Mouse (Mus musculus): ENCODE data around the gene Tex19.1. TPM values are rescaled to one million over a fixed set of nuclear protein-coding genes. Genes with fewer than 3 reads are reported as not detected.

The Tex19.1 gene
- polyA plus RNA-seq, 1 experiment from 2014 or later, result not detected

GRCm38 (mm10) chr11:121121151-121121550 is 24.8 kb upstream of the Tex19.1 start:
- Histone ChIP-seq H3K4me2 (no peak overlapping the region), H3K4me1 (0 out of 2 replicates have a peak, but pooled peaks cover 3% of the 10 kb centered on the region), H3K27ac (no peak overlapping the region), H3K27me3 (no peaks in the 10 kb centered on the region), H3K9ac (no peak overlapping the region), H3K4me3 (no peak overlapping the region), H3K9me3 (replicated peaks) (no peaks in the 10 kb centered on the region), H3K36me3 (ENCODE audit: poor library complexity, severe bottlenecking) (no peaks in the 10 kb centered on the region)
- WGBS, result 94% methylated on average over 3 of the region's 3 CpGs
- no peak for ATAC-seq

DNA sequence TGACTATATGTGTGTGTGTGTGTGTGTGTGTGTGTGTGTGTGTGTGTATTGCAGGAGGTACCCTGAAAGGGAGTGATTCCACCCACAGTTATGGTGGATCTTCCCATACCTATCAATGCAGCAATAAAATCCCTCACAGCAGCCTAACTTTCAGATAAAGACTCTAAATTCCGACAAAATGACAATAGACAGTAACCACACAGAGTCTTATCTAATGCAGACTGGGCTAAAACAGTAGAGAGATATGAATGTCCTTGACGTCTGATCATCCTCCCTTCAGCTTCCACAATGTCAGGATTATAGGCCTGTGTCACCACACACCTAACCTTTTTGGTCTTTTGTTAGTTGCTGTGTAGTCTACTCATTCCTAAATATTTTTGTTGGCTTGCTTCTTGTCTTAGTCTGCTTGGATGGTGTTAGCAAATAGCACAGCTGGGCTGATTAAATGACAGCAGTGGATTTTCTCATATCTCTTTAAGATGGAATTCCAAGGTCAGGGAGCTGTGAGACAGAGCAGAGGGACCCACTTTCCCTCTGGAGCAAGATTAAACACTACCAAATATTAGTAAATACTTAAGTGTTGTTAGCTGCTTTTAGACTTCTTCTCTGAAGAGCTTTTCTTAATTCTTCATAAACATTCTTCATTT is 23.8 kb upstream of the Tex19.1 start:
- Histone ChIP-seq H3K4me2 (no peak overlapping the region), H3K9me3 (replicated peaks) (no peaks in the 10 kb centered on the region), H3K4me1 (0 out of 2 replicates have a peak, but pooled peaks cover 3% of the 10 kb centered on the region), H3K9ac (no peak overlapping the region), H3K36me3 (ENCODE audit: poor library complexity, severe bottlenecking) (no peaks in the 10 kb centered on the region), H3K27ac (no peak overlapping the region), H3K27me3 (no peaks in the 10 kb centered on the region), H3K4me3 (no peak overlapping the region)
- 87% methylated on average over 2 of the region's 2 CpGs for WGBS
- no peak for ATAC-seq

GRCm38 (mm10) chr11:121123438-121123837 is 22.5 kb upstream of the Tex19.1 start:
- no peaks in the 10 kb centered on the region for H3K27me3 ChIP-seq
- no peak overlapping the region for H3K4me2 ChIP-seq
- H3K36me3 ChIP-seq (ENCODE audit: poor library complexity, severe bottlenecking), result no peaks in the 10 kb centered on the region
- no peak overlapping the region for H3K9ac ChIP-seq
- H3K27ac ChIP-seq, result no peak overlapping the region
- ATAC-seq, result no peak
- H3K4me1 ChIP-seq, result 0 out of 2 replicates have a peak, but pooled peaks cover 3% of the 10 kb centered on the region
- H3K4me3 ChIP-seq, result no peak overlapping the region
- WGBS, result 88% methylated on average over 4 of the region's 4 CpGs
- no peaks in the 10 kb centered on the region for H3K9me3 ChIP-seq (replicated peaks)

DNA sequence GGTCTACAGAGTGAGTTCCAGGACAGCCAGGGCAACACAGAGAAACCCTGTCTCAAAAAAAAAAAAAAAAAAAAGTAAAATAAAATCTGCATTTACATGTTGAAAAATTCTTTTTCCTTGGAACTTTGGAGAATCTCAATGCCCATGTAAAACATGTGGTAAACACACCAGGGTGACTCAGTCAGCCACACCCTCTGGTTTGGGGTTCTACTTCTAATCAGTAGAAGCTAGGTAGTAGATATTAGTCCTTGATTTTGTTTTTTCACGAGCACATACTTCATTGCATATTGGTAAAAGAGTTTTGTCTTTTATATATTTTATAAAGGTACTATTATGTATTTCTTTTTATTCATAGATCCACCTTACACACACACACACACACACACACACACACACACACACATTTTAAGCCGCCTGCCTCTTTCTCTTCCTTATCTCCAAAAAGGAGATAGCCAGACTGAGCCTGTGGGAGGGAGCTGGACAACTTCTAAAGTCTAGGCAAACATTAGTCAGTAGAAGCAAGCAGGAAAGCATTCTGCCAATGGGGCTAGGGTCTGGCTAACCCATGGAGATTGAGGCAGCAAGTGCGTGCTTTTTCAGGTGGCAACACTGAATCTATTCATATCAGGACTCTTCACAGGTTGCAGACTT is 20.3 kb upstream of the Tex19.1 start:
- WGBS, result 88% methylated on average over 3 of the region's 3 CpGs

DNA sequence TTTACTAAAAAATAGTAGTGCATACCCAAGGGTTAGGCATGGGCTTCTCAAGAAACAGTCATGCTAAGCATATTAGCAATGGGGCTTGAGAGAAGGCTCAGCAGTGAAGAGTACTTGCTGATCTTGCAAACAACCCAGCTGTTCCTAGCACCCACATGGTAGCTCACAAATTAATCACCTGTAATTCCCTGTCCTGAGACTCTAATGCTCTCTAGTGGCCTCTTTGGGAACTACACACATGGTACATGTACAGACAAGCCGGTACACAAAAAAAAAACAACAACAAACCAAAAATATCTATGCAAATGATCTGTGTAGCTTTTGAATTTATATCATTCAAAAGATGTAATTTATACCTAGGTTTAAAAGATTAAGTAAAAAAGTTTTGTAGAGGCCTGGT is 19.5 kb upstream of the Tex19.1 start:
- Histone ChIP-seq H3K9ac (no peak overlapping the region), H3K9me3 (replicated peaks) (no peaks in the 10 kb centered on the region), H3K4me3 (no peak overlapping the region), H3K27me3 (no peaks in the 10 kb centered on the region), H3K36me3 (ENCODE audit: poor library complexity, severe bottlenecking) (no peaks in the 10 kb centered on the region), H3K4me1 (no peaks in the 10 kb centered on the region), H3K4me2 (no peak overlapping the region), H3K27ac (no peak overlapping the region)
- no peak for ATAC-seq
- 82% methylated on average over 1 of the region's 1 CpGs for WGBS

More for the DNA sequence above, 20.3 kb upstream of the Tex19.1 start:
- H3K4me2 ChIP-seq, result no peak overlapping the region
- H3K4me1 ChIP-seq, result no peaks in the 10 kb centered on the region
- no peaks in the 10 kb centered on the region for H3K27me3 ChIP-seq
- no peak overlapping the region for H3K4me3 ChIP-seq
- no peaks in the 10 kb centered on the region for H3K9me3 ChIP-seq (replicated peaks)
- H3K27ac ChIP-seq, result no peak overlapping the region
- no peak for ATAC-seq
- H3K36me3 ChIP-seq (ENCODE audit: poor library complexity, severe bottlenecking), result no peaks in the 10 kb centered on the region
- no peak overlapping the region for H3K9ac ChIP-seq

DNA sequence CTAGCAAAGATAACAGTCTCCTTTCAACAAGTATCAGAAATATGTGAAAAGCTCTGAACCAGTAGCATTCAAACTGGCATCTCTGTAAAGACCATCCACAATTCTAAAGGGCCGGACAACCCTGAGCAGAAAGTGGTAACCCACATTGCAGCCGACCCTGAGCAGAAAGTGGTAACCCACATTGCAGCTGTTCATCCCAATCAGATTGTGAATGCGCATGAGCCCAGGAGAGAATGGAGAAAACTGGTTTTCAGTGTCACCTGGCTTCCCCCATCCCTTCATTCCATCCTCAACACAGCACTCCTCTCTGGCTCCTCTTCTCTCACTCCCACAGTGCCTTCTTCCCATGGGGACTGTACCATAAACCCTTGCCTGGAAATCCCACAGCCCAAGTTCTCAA is 18.5 kb upstream of the Tex19.1 start:
- Histone ChIP-seq H3K27ac (no peak overlapping the region), H3K9me3 (replicated peaks) (no peaks in the 10 kb centered on the region), H3K9ac (no peak overlapping the region), H3K4me1 (no peaks in the 10 kb centered on the region), H3K4me3 (no peak overlapping the region), H3K36me3 (ENCODE audit: poor library complexity, severe bottlenecking) (no peaks in the 10 kb centered on the region), H3K4me2 (no peak overlapping the region), H3K27me3 (no peaks in the 10 kb centered on the region)
- ATAC-seq, result no peak
- 91% methylated on average over 3 of the region's 3 CpGs for WGBS

- Histone ChIP-seq H3K27me3 (no peaks in the 10 kb centered on the region), H3K4me1 (no peaks in the 10 kb centered on the region), H3K9ac (no peak overlapping the region), H3K4me2 (no peak overlapping the region), H3K36me3 (ENCODE audit: poor library complexity, severe bottlenecking) (no peaks in the 10 kb centered on the region), H3K27ac (no peak overlapping the region), H3K9me3 (replicated peaks) (no peaks in the 10 kb centered on the region), H3K4me3 (no peak overlapping the region)
- no peak for ATAC-seq
- 81% methylated on average over 1 of the region's 1 CpGs for WGBS
These were observed 16.3 kb upstream of the Tex19.1 start for GRCm38 (mm10) chr11:121129616-121130015.

GRCm38 (mm10) chr11:121134600-121134999 is 11.3 kb upstream of the Tex19.1 start:
- Histone ChIP-seq H3K27me3 (no peaks in the 10 kb centered on the region), H3K9me3 (replicated peaks) (no peaks in the 10 kb centered on the region), H3K36me3 (ENCODE audit: poor library complexity, severe bottlenecking) (no peaks in the 10 kb centered on the region), H3K27ac (no peak overlapping the region), H3K4me1 (no peaks in the 10 kb centered on the region), H3K4me2 (no peak overlapping the region), H3K4me3 (no peak overlapping the region), H3K9ac (no peak overlapping the region)
- WGBS, result 66% methylated on average over 1 of the region's 1 CpGs
- no peak for ATAC-seq

DNA sequence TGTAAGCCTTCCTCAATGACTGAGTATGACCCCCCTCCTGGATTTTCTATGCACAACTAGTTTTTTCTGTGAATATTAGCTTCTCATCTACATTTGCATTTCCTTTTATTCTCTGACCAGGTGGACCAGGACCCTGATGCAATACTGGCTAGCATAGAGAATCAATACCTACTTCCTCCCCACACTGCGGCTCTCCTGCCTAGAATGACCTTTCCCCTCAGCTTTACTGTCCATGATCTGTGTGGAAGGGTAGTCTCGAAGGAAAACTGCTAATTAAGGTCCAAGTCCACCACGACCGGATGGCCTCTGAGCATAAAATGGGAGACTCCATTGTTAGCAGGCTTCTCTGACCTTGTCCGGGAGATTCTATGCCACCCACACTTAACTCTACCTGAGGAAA is 8.3 kb upstream of the Tex19.1 start:
- no peak overlapping the region for H3K4me3 ChIP-seq
- no peaks in the 10 kb centered on the region for H3K4me1 ChIP-seq
- H3K27ac ChIP-seq, result no peak overlapping the region
- no peak overlapping the region for H3K9ac ChIP-seq
- H3K9me3 ChIP-seq (replicated peaks), result no peaks in the 10 kb centered on the region
- H3K27me3 ChIP-seq, result no peaks in the 10 kb centered on the region
- H3K36me3 ChIP-seq (ENCODE audit: poor library complexity, severe bottlenecking), result no peaks in the 10 kb centered on the region
- no peak overlapping the region for H3K4me2 ChIP-seq
- ATAC-seq, result no peak
- 89% methylated on average over 5 of the region's 5 CpGs for WGBS

DNA sequence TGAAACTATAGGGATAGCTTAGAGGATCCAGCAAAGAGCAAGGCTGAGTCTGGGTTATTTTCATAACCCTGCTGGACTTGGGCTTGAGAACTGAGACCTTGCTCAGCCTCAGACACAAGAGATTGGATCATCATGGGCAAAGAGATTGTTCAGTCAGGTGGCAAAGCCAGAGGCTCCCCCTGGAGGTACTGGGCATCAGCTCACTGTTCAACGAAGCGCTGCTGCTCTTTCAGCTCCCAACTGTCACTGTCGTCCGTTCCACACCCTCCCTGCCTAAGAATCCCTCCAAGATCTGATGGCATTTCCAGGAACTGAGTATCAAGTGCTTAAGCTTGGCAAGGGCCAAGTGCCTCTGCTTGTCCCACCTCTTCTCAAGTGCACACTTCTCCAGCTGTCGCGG is 7.2 kb upstream of the Tex19.1 start:
- H3K36me3 ChIP-seq (ENCODE audit: poor library complexity, severe bottlenecking), result no peaks in the 10 kb centered on the region
- no peak overlapping the region for H3K9ac ChIP-seq
- no peaks in the 10 kb centered on the region for H3K4me1 ChIP-seq
- no peak overlapping the region for H3K4me2 ChIP-seq
- no peaks in the 10 kb centered on the region for H3K9me3 ChIP-seq (replicated peaks)
- no peaks in the 10 kb centered on the region for H3K27me3 ChIP-seq
- 43% methylated on average over 6 of the region's 6 CpGs for WGBS
- no peak overlapping the region for H3K4me3 ChIP-seq
- ATAC-seq, result no peak
- no peak overlapping the region for H3K27ac ChIP-seq

GRCm38 (mm10) chr11:121143325-121144015 is 2.5 kb upstream of the Tex19.1 start:
- Histone ChIP-seq H3K9ac (no peak overlapping the region), H3K27me3 (no peaks in the 10 kb centered on the region), H3K4me2 (no peak overlapping the region), H3K36me3 (ENCODE audit: poor library complexity, severe bottlenecking) (no peaks in the 10 kb centered on the region), H3K4me3 (no peak overlapping the region), H3K4me1 (no peaks in the 10 kb centered on the region), H3K27ac (no peak overlapping the region), H3K9me3 (replicated peaks) (no peaks in the 10 kb centered on the region)
- no peak for ATAC-seq
- WGBS, result 71% methylated on average over 9 of the region's 9 CpGs

GRCm38 (mm10) chr11:121148193-121148592 is 2.2 kb downstream of the Tex19.1 start:
- ATAC-seq, result no peak
- Histone ChIP-seq H3K4me2 (no peak overlapping the region), H3K9me3 (replicated peaks) (no peaks in the 10 kb centered on the region), H3K9ac (no peak overlapping the region), H3K36me3 (ENCODE audit: poor library complexity, severe bottlenecking) (no peaks in the 10 kb centered on the region), H3K4me1 (no peaks in the 10 kb centered on the region), H3K4me3 (no peak overlapping the region), H3K27ac (no peak overlapping the region), H3K27me3 (no peaks in the 10 kb centered on the region)
- 91% methylated on average over 3 of the region's 3 CpGs for WGBS
